Mouse (Mus musculus) embryonic fibroblast, embryonic 13.5 days (primary cell): Measurements from ENCODE around the gene Sfta2.

ENCODE experiments used
- CTCF ChIP-seq: IDR thresholded peaks from 2 replicates; pipeline ENCODE4 v1.5.1; 2011; ENCODE audit warnings: mild to moderate bottlenecking, control low read depth, low read length, moderate library complexity, borderline replicate concordance; ENCODE audit not compliant: insufficient read depth
- POLR2A ChIP-seq: IDR thresholded peaks from 2 replicates; pipeline ENCODE4 v1.6.1; 2011; ENCODE audit warnings: low read depth, mild to moderate bottlenecking, control low read depth, low read length, moderate library complexity

DNA sequence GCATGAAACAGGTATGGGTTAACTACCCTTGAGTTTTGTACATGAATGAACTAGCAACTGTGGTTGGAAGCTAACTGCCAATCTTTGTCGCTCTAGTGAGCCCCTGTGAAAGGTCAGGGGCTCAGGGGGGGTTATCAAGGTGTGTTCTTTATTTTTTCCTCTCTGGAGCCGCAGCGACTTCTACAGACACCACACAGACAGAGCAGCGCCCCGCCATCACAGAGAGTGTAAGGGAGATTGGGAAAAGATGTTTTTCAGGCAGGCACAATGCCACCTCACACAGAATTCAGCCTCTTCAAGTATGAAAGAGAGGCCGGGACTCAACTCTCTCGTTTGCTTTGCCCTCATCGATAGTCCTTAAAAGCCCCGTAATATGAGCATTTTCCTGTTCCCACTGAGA lies 9.2 kb upstream of the Sfta2 start:
- TF ChIP-seq POLR2A (no peak), CTCF (no peak)
